Mouse (Mus musculus): ENCODE measurements around the gene Slc25a13. TPM values are rescaled to one million over a fixed set of nuclear protein-coding genes. Genes with fewer than 3 reads are reported as not detected.

The Slc25a13 gene
- polyA plus RNA-seq, 1 experiment from 2014 or later, result 55.4 TPM

DNA sequence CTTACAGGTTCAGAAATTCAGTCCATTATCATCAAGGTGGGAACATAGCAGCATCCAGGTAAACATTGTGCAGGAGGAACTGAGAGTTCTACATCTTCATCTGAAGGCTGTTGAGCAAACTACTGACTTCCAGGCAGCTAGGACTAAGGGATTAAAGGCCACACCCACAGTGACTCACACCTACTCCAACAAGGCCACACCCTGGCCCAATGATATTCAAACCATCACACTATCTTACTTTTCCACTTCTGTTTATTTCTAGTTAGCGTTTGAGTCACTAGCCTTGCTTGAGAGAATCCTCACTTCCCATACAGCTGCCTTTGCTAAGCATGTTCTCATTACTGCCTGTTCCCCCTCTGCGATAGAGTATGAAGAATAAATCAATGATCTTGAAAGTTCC lies 13.3 kb upstream of the Slc25a13 start:
- WGBS, result 72% methylated on average over 2 of the region's 2 CpGs
- H3K36me3 ChIP-seq (ENCODE audit: control insufficient read depth, insufficient read depth, low read length), result no peaks in the 10 kb centered on the region
- DNase-seq (ENCODE audit: low spot score), result no peak
- H3K9ac ChIP-seq (ENCODE audit: low read depth, low read length), result no peak overlapping the region
- no peak for ATAC-seq (replicated peaks; ENCODE audit: low FRiP score)
- no peak overlapping the region for H3K4me3 ChIP-seq (ENCODE audit: low read depth, low read length)
- no peaks in the 10 kb centered on the region for H3K27me3 ChIP-seq (replicated peaks; ENCODE audit: control insufficient read depth, insufficient read depth, low read length)
- no peaks in the 10 kb centered on the region for H3K9me3 ChIP-seq (ENCODE audit: control insufficient read depth, low read length)
- no peak overlapping the region for H3K27ac ChIP-seq (ENCODE audit: low read depth, low read length)
- H3K4me2 ChIP-seq, result no peak overlapping the region
- no peaks in the 10 kb centered on the region for H3K4me1 ChIP-seq (replicated peaks; ENCODE audit: control insufficient read depth, insufficient read depth, low read length)

DNA sequence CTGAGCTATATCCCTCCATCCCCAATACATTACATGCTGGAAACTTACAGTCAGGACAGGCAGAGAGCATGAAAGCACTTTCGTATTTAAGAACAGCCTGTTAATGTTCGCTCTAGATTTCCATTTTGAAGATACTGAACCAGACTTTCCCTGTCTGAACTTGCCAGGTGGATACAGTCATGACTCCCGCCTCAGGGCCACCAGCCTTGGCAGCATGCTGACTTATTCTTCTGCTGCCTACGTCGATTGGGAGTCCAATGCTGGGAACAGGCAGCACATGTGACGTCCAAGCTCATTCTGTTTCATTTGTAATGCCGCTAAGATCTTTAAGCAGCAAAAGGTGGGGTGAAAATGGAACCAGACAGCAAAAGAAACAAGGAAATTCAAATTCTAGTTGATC lies 5.7 kb upstream of the Slc25a13 start:
- WGBS, result 81% methylated on average over 7 of the region's 7 CpGs
- no peak overlapping the region for H3K9ac ChIP-seq (ENCODE audit: low read depth, low read length)
- no peaks in the 10 kb centered on the region for H3K4me1 ChIP-seq (replicated peaks; ENCODE audit: control insufficient read depth, insufficient read depth, low read length)
- DNase-seq (ENCODE audit: low spot score), result no peak
- H3K4me3 ChIP-seq (ENCODE audit: low read depth, low read length), result no peak overlapping the region
- H3K9me3 ChIP-seq (ENCODE audit: control insufficient read depth, low read length), result no peaks in the 10 kb centered on the region
- no peak overlapping the region for H3K4me2 ChIP-seq
- H3K27me3 ChIP-seq (replicated peaks; ENCODE audit: control insufficient read depth, insufficient read depth, low read length), result no peaks in the 10 kb centered on the region
- no peaks in the 10 kb centered on the region for H3K36me3 ChIP-seq (ENCODE audit: control insufficient read depth, insufficient read depth, low read length)
- H3K27ac ChIP-seq (ENCODE audit: low read depth, low read length), result no peak overlapping the region
- no peak for ATAC-seq (replicated peaks; ENCODE audit: low FRiP score)

DNA sequence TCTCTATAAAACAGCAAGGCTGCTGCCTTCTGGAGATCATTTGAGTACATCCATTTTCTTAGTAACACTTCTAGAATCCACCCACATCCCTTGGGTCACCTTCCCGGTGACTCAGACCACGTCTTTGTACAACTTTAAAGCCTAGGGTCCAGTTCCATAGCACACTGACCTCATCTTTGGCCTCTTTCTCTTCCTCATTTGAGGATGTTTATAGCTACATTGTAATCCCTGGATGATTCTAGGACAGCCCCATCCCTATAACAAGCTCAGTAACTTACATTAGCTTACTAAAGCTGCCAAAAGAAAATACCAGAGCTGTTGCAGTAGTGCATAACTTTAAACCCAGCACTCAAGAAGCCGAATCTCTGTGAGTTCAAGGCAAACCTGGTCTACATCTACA lies 3.6 kb upstream of the Slc25a13 start:
- H3K27ac ChIP-seq (ENCODE audit: low read depth, low read length), result no peak overlapping the region
- H3K9me3 ChIP-seq (ENCODE audit: control insufficient read depth, low read length), result no peaks in the 10 kb centered on the region
- ATAC-seq (replicated peaks; ENCODE audit: low FRiP score) (no peak), DNase-seq (ENCODE audit: low spot score) (no peak)
- H3K4me1 ChIP-seq (replicated peaks; ENCODE audit: control insufficient read depth, insufficient read depth, low read length), result peaks cover 4% of the 10 kb centered on the region; the same call in 1 of the 2 replicates
- H3K4me2 ChIP-seq, result no peak overlapping the region
- no peaks in the 10 kb centered on the region for H3K36me3 ChIP-seq (ENCODE audit: control insufficient read depth, insufficient read depth, low read length)
- H3K4me3 ChIP-seq (ENCODE audit: low read depth, low read length), result no peak overlapping the region
- H3K27me3 ChIP-seq (replicated peaks; ENCODE audit: control insufficient read depth, insufficient read depth, low read length), result no peaks in the 10 kb centered on the region
- WGBS, result 84% methylated on average over 3 of the region's 3 CpGs
- H3K9ac ChIP-seq (ENCODE audit: low read depth, low read length), result no peak overlapping the region

DNA sequence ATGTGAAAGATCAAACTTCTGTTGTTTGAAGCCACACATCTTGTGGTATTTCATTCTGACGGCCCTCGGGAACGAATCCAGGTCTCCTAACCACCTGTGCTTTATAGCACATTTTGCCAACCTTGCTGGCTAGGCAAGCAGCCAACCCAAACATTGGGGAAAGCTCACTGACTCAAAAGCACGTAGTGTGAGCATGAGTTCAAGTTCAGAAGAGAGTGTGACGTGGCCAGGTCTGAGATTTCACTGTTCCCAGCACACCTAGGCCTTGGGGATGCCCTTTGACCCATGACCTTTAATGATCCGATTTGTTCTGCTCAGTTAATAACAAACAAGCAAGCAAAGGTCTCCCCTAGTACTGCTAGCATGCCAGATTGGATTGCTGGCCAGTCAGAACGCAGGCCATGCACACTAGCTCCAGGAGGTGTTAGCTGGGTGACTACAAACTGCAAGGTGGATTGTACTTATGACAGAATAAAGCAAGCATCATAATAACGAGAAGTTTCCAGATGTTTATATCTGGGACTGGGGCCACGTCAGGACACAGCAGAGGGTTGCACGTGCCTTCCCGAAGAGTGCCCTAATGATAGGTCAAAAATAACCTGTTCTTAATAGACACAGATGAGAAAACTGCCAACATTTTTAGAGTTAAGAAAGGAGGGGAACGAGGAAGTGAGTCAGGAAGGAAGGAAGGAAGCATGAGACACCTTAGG lies 2.8 kb upstream of the Slc25a13 start:
- Histone ChIP-seq H3K27me3 (replicated peaks; ENCODE audit: control insufficient read depth, insufficient read depth, low read length) (no peaks in the 10 kb centered on the region), H3K9me3 (ENCODE audit: control insufficient read depth, low read length) (no peaks in the 10 kb centered on the region), H3K4me2 (no peak overlapping the region), H3K27ac (ENCODE audit: low read depth, low read length) (no peak overlapping the region), H3K4me1 (replicated peaks; ENCODE audit: control insufficient read depth, insufficient read depth, low read length) (peaks cover 6% of the 10 kb centered on the region; the same call in 1 of the 2 replicates), H3K4me3 (ENCODE audit: low read depth, low read length) (no peak overlapping the region), H3K36me3 (ENCODE audit: control insufficient read depth, insufficient read depth, low read length) (no peaks in the 10 kb centered on the region), H3K9ac (ENCODE audit: low read depth, low read length) (no peak overlapping the region)
- DNase-seq (ENCODE audit: low spot score) (no peak), ATAC-seq (replicated peaks; ENCODE audit: low FRiP score) (no peak)
- 75% methylated on average over 12 of the region's 12 CpGs for WGBS

DNA sequence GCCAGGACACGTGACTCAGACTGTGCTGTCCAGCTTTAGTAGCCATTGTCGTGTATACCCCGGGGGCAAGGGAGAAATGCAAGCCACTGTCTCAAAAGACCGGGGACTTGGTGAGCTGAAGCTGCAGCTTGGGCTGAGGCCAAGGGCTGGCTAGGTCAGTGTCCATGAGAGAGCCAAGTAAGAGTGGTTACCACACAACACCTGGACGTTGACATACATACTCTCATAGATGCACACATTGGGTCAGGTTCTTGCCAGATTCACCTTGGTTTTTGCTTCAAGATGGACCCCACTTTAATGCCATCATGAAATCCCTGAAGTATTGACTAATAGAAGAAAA lies 283 bp upstream of the Slc25a13 start:
- ATAC-seq (replicated peaks; ENCODE audit: low FRiP score) (no peak), DNase-seq (ENCODE audit: low spot score) (no peak)
- no peaks in the 10 kb centered on the region for H3K36me3 ChIP-seq (ENCODE audit: control insufficient read depth, insufficient read depth, low read length)
- H3K4me3 ChIP-seq (ENCODE audit: low read depth, low read length), result peak overlapping the region; percentile 84
- WGBS, result 15% methylated on average over 5 of the region's 5 CpGs
- no peaks in the 10 kb centered on the region for H3K27me3 ChIP-seq (replicated peaks; ENCODE audit: control insufficient read depth, insufficient read depth, low read length)
- peak overlapping the region; percentile 65; the same call in 1 of the 2 replicates for H3K27ac ChIP-seq (ENCODE audit: low read depth, low read length)
- H3K4me1 ChIP-seq (replicated peaks; ENCODE audit: control insufficient read depth, insufficient read depth, low read length), result peaks cover 9% of the 10 kb centered on the region; the same call in 1 of the 2 replicates
- H3K9ac ChIP-seq (ENCODE audit: low read depth, low read length), result peak overlapping the region; percentile 88
- H3K4me2 ChIP-seq, result peak overlapping the region; percentile 85
- H3K9me3 ChIP-seq (ENCODE audit: control insufficient read depth, low read length), result no peaks in the 10 kb centered on the region

DNA sequence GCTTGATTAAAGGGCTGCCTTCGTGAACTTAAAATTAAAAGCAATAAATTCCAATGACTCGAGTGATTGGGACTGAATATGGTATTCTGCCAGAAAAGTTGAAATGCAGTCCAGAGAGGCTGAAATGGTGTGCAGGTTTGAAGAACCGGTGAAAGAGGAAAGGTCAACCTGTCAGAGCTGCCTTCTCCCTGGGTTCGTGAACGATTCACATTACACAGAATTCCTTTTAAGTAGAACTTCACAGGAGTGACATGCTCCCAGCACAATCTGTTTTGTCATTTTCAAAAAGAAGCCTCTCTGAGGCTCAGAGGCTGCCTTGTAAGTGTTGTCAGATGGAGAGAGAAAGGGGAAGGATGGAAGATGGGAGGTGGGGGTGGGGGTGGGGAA lies 860 bp downstream of the Slc25a13 start:
- Histone ChIP-seq H3K4me2 (peak overlapping the region; percentile 85), H3K9ac (ENCODE audit: low read depth, low read length) (peak overlapping the region; percentile 88), H3K36me3 (ENCODE audit: control insufficient read depth, insufficient read depth, low read length) (no peaks in the 10 kb centered on the region), H3K4me1 (replicated peaks; ENCODE audit: control insufficient read depth, insufficient read depth, low read length) (peaks cover 9% of the 10 kb centered on the region; the same call in 1 of the 2 replicates), H3K27me3 (replicated peaks; ENCODE audit: control insufficient read depth, insufficient read depth, low read length) (no peaks in the 10 kb centered on the region), H3K4me3 (ENCODE audit: low read depth, low read length) (peak overlapping the region; percentile 84), H3K27ac (ENCODE audit: low read depth, low read length) (no peak overlapping the region), H3K9me3 (ENCODE audit: control insufficient read depth, low read length) (no peaks in the 10 kb centered on the region)
- ATAC-seq (replicated peaks; ENCODE audit: low FRiP score), result no peak
- WGBS, result 37% methylated on average over 5 of the region's 5 CpGs
- DNase-seq (ENCODE audit: low spot score), result no peak

DNA sequence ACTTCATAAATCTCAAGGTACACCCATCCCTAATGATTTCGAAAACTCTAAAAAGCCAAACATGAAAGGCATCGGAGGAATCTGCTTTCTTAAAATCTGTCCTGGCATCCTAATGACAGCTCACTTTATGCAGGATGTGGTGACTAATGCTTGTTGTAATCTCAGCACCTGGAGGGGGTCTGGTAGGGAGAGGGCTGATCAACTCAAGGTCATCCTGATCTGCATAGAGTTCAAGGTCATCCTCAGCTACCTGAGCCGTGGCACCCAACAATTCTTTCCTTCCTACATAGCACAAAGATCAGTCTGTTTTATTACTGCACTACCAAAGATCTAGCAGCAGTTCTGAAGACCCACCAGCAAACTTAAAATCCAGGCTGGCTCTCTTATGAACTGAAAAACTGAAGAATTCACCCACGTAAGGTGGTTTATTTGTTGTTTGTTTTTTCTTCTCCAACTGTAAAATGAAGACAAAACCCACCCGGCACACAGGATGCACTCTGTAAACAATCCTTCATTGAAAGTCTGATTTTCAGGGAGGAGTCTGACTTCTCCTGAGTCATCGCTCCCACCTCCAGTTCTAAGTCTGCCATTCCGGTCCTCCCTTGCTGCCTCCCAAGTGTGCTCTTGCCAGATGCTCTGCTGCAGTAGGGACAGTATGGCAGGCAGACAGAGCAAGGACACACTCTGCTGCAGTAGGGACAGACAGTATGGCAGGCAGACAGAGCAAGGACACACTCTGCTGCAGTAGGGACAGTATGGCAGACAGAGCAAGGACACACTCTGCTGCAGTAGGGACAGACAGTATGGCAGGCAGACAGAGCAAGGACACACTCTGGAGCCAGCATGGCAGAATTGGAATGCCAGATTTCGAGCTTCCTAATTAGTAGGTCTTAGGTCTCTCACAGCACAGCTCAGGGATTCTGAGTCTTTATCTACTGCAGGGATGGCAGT lies 4.3 kb downstream of the Slc25a13 start:
- Histone ChIP-seq H3K4me2 (no peak overlapping the region), H3K4me1 (replicated peaks; ENCODE audit: control insufficient read depth, insufficient read depth, low read length) (peaks cover 32% of the 10 kb centered on the region), H3K27ac (ENCODE audit: low read depth, low read length) (no peak overlapping the region), H3K9me3 (ENCODE audit: control insufficient read depth, low read length) (no peaks in the 10 kb centered on the region), H3K27me3 (replicated peaks; ENCODE audit: control insufficient read depth, insufficient read depth, low read length) (no peaks in the 10 kb centered on the region), H3K9ac (ENCODE audit: low read depth, low read length) (no peak overlapping the region), H3K36me3 (ENCODE audit: control insufficient read depth, insufficient read depth, low read length) (no peaks in the 10 kb centered on the region), H3K4me3 (ENCODE audit: low read depth, low read length) (no peak overlapping the region)
- ATAC-seq (replicated peaks; ENCODE audit: low FRiP score) (no peak), DNase-seq (ENCODE audit: low spot score) (peak; percentile 19)
- WGBS, result 82% methylated on average over 8 of the region's 8 CpGs

DNA sequence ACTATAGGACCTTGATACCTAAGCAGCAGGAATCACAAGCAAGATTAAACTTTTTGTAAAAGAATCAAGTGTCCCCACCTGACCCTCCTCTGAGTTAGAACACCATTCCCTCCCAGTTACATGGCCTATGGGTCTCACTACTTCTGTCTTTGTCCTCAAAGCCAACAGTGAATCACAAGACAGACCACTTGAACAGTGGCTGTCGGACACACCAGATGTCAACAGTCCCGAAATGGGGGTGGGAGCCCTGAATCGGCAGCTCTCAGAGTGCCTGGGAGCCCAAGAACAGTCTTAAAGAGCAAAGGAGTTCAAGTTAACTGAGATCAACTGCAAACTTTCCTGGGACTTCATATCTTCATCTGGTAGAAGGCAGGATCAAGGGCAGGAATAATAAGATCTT lies 5.0 kb downstream of the Slc25a13 start:
- ATAC-seq (replicated peaks; ENCODE audit: low FRiP score) (no peak), DNase-seq (ENCODE audit: low spot score) (peak; percentile 17)
- Histone ChIP-seq H3K9me3 (ENCODE audit: control insufficient read depth, low read length) (no peaks in the 10 kb centered on the region), H3K4me3 (ENCODE audit: low read depth, low read length) (no peak overlapping the region), H3K4me1 (replicated peaks; ENCODE audit: control insufficient read depth, insufficient read depth, low read length) (peaks cover 33% of the 10 kb centered on the region), H3K4me2 (no peak overlapping the region), H3K27me3 (replicated peaks; ENCODE audit: control insufficient read depth, insufficient read depth, low read length) (no peaks in the 10 kb centered on the region), H3K27ac (ENCODE audit: low read depth, low read length) (no peak overlapping the region), H3K36me3 (ENCODE audit: control insufficient read depth, insufficient read depth, low read length) (no peaks in the 10 kb centered on the region), H3K9ac (ENCODE audit: low read depth, low read length) (no peak overlapping the region)
- WGBS, result 79% methylated on average over 3 of the region's 3 CpGs
